Mouse (Mus musculus): Measurements from ENCODE around the gene Ptprj. TPM values are rescaled to one million over a fixed set of nuclear protein-coding genes. Genes with fewer than 3 reads are reported as not detected.

Gene Ptprj
- 1.2 and 2.0 TPM in 2 replicates for polyA plus RNA-seq (2012)

DNA sequence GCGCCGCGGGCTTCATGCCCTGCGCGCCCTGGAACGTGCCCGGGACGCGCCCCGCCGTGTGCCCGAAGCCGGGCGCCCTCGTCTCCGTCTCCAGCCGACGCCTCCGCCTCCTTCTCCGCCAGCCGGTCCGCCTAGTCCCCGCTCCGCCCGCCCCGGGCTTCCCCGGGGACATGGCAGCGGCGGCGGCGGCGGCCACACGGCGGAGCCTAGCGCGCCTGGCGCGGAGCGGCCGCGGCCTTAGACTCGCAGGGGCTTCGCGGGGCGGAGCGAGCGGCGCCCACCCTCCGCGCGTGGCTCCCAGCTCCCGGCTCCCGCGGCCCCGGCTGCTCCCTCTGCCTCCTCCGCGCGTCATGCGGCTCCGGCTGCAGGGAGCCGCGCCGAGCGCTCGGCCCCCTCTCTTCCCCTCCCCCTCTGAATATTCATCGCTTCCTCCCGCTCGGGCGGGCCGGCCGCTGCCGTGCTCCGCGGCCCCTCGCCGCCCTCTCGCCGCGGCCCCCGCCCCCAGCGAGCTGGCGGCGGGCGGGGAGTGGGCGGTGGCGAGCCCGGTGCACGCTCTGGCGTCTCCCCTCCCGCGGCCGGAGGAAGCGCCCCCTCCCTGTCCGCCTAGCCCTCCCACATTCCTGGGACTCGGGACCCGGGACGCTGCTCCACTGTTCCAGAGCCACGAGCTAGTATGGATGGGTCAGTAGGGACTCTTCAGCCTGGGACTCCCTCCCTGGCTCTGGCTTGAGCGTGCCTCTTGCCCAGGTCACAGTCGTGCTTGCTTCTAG is at the start of gene Ptprj:
Gene Ptprj, minus strand, starts transcription at position 412 of the 770 bp plus-strand sequence.

GRCm38 (mm10) chr2:90398633-90399107 is 181.8 kb downstream of the Ptprj start, which contains the start of gene Olfr1274-ps:
Olfr1274-ps (plus strand) TSS chr2:90398683.

Other genes with a start within 250 kb of the Ptprj start
- gene Olfr1274-ps, start 182.0 kb downstream of the Ptprj start, polyA plus RNA-seq (2012), result not detected in 2 replicates
- 3.6 and 5.0 TPM in 2 replicates for gene Nup160, start 96.6 kb upstream of the Ptprj start, polyA plus RNA-seq (2012)
- 92.4 and 113 TPM in 2 replicates for gene Fnbp4, start 164.7 kb upstream of the Ptprj start, polyA plus RNA-seq (2012)
- gene Agbl2, start 202.1 kb upstream of the Ptprj start, polyA plus RNA-seq (2012), result not detected in 2 replicates